30 mouse cellular contexts compared by ENCODE assay signal in the genomic region with DNA sequence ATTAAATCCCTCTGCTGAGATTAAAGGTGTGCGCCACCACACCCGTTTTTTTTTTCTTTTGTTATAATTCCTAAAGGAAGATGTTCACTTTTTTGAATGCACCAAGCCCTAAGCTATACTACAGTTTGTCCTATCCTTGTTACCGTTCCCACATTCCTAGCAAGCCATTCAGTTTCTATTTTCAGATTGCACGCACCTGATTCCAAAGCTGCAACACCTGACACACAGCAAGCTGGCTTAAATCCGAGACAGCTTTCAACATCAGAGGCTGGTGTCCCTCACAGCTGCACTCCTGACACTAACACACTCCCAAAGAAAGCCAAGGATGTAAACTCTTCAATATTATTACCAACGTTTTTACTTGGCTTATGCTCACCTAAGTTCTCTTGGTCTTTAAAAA. TPM values are rescaled to one million over a fixed set of nuclear protein-coding genes. Genes with fewer than 3 reads are reported as not detected.
DNase-seq lines count a peak whose midpoint lies in the region; ATAC-seq and TF ChIP-seq lines count a peak whose summit lies in the region.
"Had no signal": no experiment of that assay in that cellular context is flagged by ENCODE, and none has a peak within 500 bp of the region (broad histone marks: within the 10 kb centered on the region; RNA-seq: fewer than 3 reads in every experiment).

No protein-coding gene starts in this region.

- H3K4me2 ChIP-seq in lung, postnatal 0 days (replicated peaks; ENCODE audit: low read depth, low read length), result no peak overlapping the region
- H3K4me2 ChIP-seq in heart, embryonic 14.5 days (ENCODE audit: low read length), result peak overlapping the region; percentile 34
- no peak overlapping the region for H3K4me2 ChIP-seq in hindbrain, embryonic 13.5 days
- H3K4me2 ChIP-seq: hindbrain, embryonic 12.5 days; lung, embryonic 14.5 days; midbrain, embryonic 12.5 days; neural tube, embryonic 12.5 days; stomach, embryonic 15.5 days had no signal

- ATAC-seq in lung, postnatal 0 days, result no peak
- ATAC-seq in heart, embryonic 14.5 days (ENCODE audit: insufficient number of reproducible peaks, insufficient read depth, low FRiP score, low read depth), result no peak
- ATAC-seq in hindbrain, embryonic 13.5 days (ENCODE audit: low FRiP score), result no peak
- ATAC-seq: forebrain, embryonic 16.5 days; intestine, postnatal 0 days had no signal

- DNase-seq in gastrocnemius, adult 2 months, result peak; percentile 49
- no peak for DNase-seq in gastrocnemius, postnatal 10 days
- peak; percentile 12 for DNase-seq in lung, postnatal 25 days (ENCODE audit: low spot score)
- DNase-seq in lung, postnatal 0 days (ENCODE audit: low spot score), result no peak
- peak; percentile 46 for DNase-seq in skeletal muscle tissue, adult 2 months (ENCODE audit: low read depth, low spot score)
- DNase-seq in cerebellum, postnatal 25 days, result no peak
- DNase-seq: adrenal gland, postnatal 25 days; cerebellum, adult 18-20 months; cerebellum, postnatal 10 days; gastrocnemius, postnatal 14 days; kidney, adult 9 months; kidney, postnatal 10 days; liver; lung, embryonic 14.5 days; lung, postnatal 4 days; right cerebral cortex, adult 18-20 months; right cerebral cortex, postnatal 4 days had no signal

- H3K9ac ChIP-seq in lung, postnatal 0 days (replicated peaks; ENCODE audit: low read depth), result no peak overlapping the region
- H3K9ac ChIP-seq in heart, embryonic 14.5 days (ENCODE audit: low read length), result peak overlapping the region; percentile 38; the same call in 1 of the 2 replicates
- H3K9ac ChIP-seq in hindbrain, embryonic 13.5 days, result no peak overlapping the region
- H3K9ac ChIP-seq: hindbrain, embryonic 12.5 days; liver, embryonic 14.5 days; lung, embryonic 14.5 days; midbrain, embryonic 12.5 days; neural tube, embryonic 12.5 days; stomach, embryonic 15.5 days had no signal

- intact Hi-C loops in gastrocnemius, adult 2 months (cut with DNase I), result no loop called here

- H3K36me3 ChIP-seq in lung, postnatal 0 days (ENCODE audit: insufficient read depth, low read length), result no peaks in the 10 kb centered on the region
- H3K36me3 ChIP-seq in heart, embryonic 14.5 days (ENCODE audit: control insufficient read depth, insufficient read depth, low read length), result no peaks in the 10 kb centered on the region
- no peaks in the 10 kb centered on the region for H3K36me3 ChIP-seq in hindbrain, embryonic 13.5 days
- H3K36me3 ChIP-seq: hindbrain, embryonic 12.5 days; midbrain, embryonic 12.5 days; neural tube, embryonic 12.5 days; stomach, embryonic 15.5 days had no signal

- 83% methylated on average over 6 of the region's 6 CpGs for WGBS in lung, postnatal 0 days
- 55% methylated on average over 6 of the region's 6 CpGs for WGBS in heart, embryonic 14.5 days
- WGBS in hindbrain, embryonic 13.5 days, result 93% methylated on average over 6 of the region's 6 CpGs

- H3K27ac ChIP-seq in gastrocnemius, adult 2 months, result peak overlapping the region; percentile 88
- H3K27ac ChIP-seq in lung, postnatal 0 days (ENCODE audit: low read length), result no peak overlapping the region
- H3K27ac ChIP-seq in heart, embryonic 14.5 days (replicated peaks in 1 of 2; ENCODE audit: control insufficient read depth in 1 of 2, insufficient read depth in 1 of 2, low read depth in 2 of 2, low read length in 2 of 2), result peak overlapping the region; percentile 20 to 83; a peak in 3 of 4 replicates
- no peak overlapping the region for H3K27ac ChIP-seq in hindbrain, embryonic 13.5 days
- H3K27ac ChIP-seq: hindbrain, embryonic 12.5 days; liver, embryonic 14.5 days; midbrain, embryonic 12.5 days; neural tube, embryonic 12.5 days; stomach, embryonic 15.5 days had no signal

- no peak for TF ChIP-seq EP300 in lung, postnatal 0 days (IDR thresholded peaks at IDR 0.05)

- no peaks in the 10 kb centered on the region for H3K4me1 ChIP-seq in lung, postnatal 0 days (ENCODE audit: insufficient read depth, low read depth, low read length)
- peaks cover 26 to 63% of the 10 kb centered on the region in 2 experiments for H3K4me1 ChIP-seq in heart, embryonic 14.5 days (ENCODE audit: control insufficient read depth in 2 of 2, insufficient read depth in 2 of 2, low read length in 2 of 2)
- H3K4me1 ChIP-seq in hindbrain, embryonic 13.5 days (replicated peaks), result no peaks in the 10 kb centered on the region
- H3K4me1 ChIP-seq: hindbrain, embryonic 12.5 days; neural tube, embryonic 12.5 days had no signal

- TF ChIP-seq CTCF in gastrocnemius, adult 2 months (IDR thresholded peaks at IDR 0.05), result no peak
- no peak for TF ChIP-seq CTCF in lung, postnatal 0 days (IDR thresholded peaks at IDR 0.05)

- H3K4me3 ChIP-seq in gastrocnemius, adult 2 months, result no peak overlapping the region
- H3K4me3 ChIP-seq in lung, postnatal 0 days (ENCODE audit: low read depth, low read length), result no peak overlapping the region
- no peak overlapping the region for H3K4me3 ChIP-seq in heart, embryonic 14.5 days (ENCODE audit: control insufficient read depth in 1 of 2, insufficient read depth in 1 of 2, low read depth in 1 of 2, low read length in 2 of 2)
- no peak overlapping the region for H3K4me3 ChIP-seq in hindbrain, embryonic 13.5 days
- H3K4me3 ChIP-seq: erythroblast, embryonic 14.5 days; hindbrain, embryonic 12.5 days; megakaryocyte, embryonic 14.5 days; midbrain, embryonic 12.5 days; myocyte; neural tube, embryonic 12.5 days; stomach, embryonic 15.5 days had no signal

- H3K27me3 ChIP-seq in lung, postnatal 0 days (replicated peaks; ENCODE audit: insufficient read depth, low read length), result no peaks in the 10 kb centered on the region
- H3K27me3 ChIP-seq in heart, embryonic 14.5 days (ENCODE audit: control insufficient read depth, insufficient read depth, low read length), result no peaks in the 10 kb centered on the region
- no peaks in the 10 kb centered on the region for H3K27me3 ChIP-seq in hindbrain, embryonic 13.5 days
- H3K27me3 ChIP-seq: hindbrain, embryonic 12.5 days; megakaryocyte, embryonic 14.5 days; midbrain, embryonic 12.5 days; neural tube, embryonic 12.5 days; stomach, embryonic 15.5 days had no signal

- H3K9me3 ChIP-seq in lung, postnatal 0 days (ENCODE audit: low read length), result no peaks in the 10 kb centered on the region
- no peaks in the 10 kb centered on the region for H3K9me3 ChIP-seq in heart, embryonic 14.5 days (ENCODE audit: control insufficient read depth, low read length)
- H3K9me3 ChIP-seq in hindbrain, embryonic 13.5 days, result no peaks in the 10 kb centered on the region
- H3K9me3 ChIP-seq: G1E; hindbrain, embryonic 12.5 days; megakaryocyte, embryonic 14.5 days; midbrain, embryonic 12.5 days; neural tube, embryonic 12.5 days; stomach, embryonic 15.5 days had no signal

RNA-seq across cellular contexts. Expression of a gene that starts 19.4 kb away (rescaled TPM):
- total RNA-seq in gastrocnemius, adult 2 months (2021), result 100 to 1,000 TPM; 172 to 212 TPM
- total RNA-seq in gastrocnemius, postnatal 10 days (2021), result 100 to 1,000 TPM; 199 to 221 TPM
- 5.4 and 6.1 TPM in 2 replicates for polyA plus RNA-seq in lung, postnatal 0 days (2015; fragmentation: Nextera tagmentation; extraction: Ambion mirVana)
- polyA plus RNA-seq in heart, embryonic 14.5 days (2014; fragmentation: Nextera tagmentation; extraction: Ambion mirVana), result 35.7 and 35.9 TPM in 2 replicates
- polyA plus RNA-seq in hindbrain, embryonic 13.5 days (2015; fragmentation: Nextera tagmentation; extraction: Ambion mirVana), result 12.4 and 14.9 TPM in 2 replicates

RNA-seq across cellular contexts. Expression of a gene that starts 26.0 kb away (rescaled TPM):
- total RNA-seq in gastrocnemius, adult 2 months (2021), result 10 to 100 TPM in 1 of 2 experiments, 1 to 10 TPM in 1; 4.3 to 11.4 TPM
- 1 to 10 TPM; 7.2 to 8.8 TPM for total RNA-seq in gastrocnemius, postnatal 10 days (2021)
- 4.7 and 5.6 TPM in 2 replicates for polyA plus RNA-seq in lung, postnatal 0 days (2015; fragmentation: Nextera tagmentation; extraction: Ambion mirVana)
- 44.7 and 47.9 TPM in 2 replicates for polyA plus RNA-seq in heart, embryonic 14.5 days (2014; fragmentation: Nextera tagmentation; extraction: Ambion mirVana)
- polyA plus RNA-seq in hindbrain, embryonic 13.5 days (2015; fragmentation: Nextera tagmentation; extraction: Ambion mirVana), result 15.3 and 17.0 TPM in 2 replicates

Comparison
In these comparisons a context has a peak if more than half of its experiments do, and no peak if none do; other contexts are left out.
1. DNase-seq: peak in gastrocnemius, adult 2 months (single experiment), lung, postnatal 25 days (single experiment) and skeletal muscle tissue, adult 2 months (single experiment); none in gastrocnemius, postnatal 10 days (single experiment), lung, postnatal 0 days (single experiment) and cerebellum, postnatal 25 days (0 of 2).
2. H3K27ac ChIP-seq: peak in gastrocnemius, adult 2 months (single experiment) and heart, embryonic 14.5 days (2 of 2); none in lung, postnatal 0 days (single experiment) and hindbrain, embryonic 13.5 days (single experiment).